Mouse (Mus musculus) granulocyte monocyte progenitor cell, adult 5-6 weeks (primary cell): Measurements from ENCODE around the gene Cenpv. TPM values are rescaled to one million over a fixed set of nuclear protein-coding genes. Genes with fewer than 3 reads are reported as not detected.

Source experiments
- total RNA-seq, 2 experiments: library from RNA; stranded (forward) in 1 of 2; stranded (reverse) in 1 of 2; fragments of 200-712, 200-1000 nt in 1 of 2; fragments of >200 nt in 1 of 2; fragmentation: Nextera tagmentation in 1 of 2; gene quantifications; 2 replicates each; pipeline ENCODE4 v1.2.3; 2014 to 2017

Cenpv gene
- total RNA-seq, 2 experiments from 2014 or later, result 12.8 to 25.2 TPM

Other genes starting within 250 kb of the Cenpv start
- 4.7 and 12.2 TPM in 2 replicates for gene Pigl, start 80.8 kb downstream of the Cenpv start, total RNA-seq (2014; fragmentation: Nextera tagmentation)
- gene Pigl, start 80.8 kb downstream of the Cenpv start, total RNA-seq (2017), result 2.5 and 3.6 TPM in 2 replicates
- gene Ncor1, start 80.7 kb downstream of the Cenpv start, total RNA-seq (2014; fragmentation: Nextera tagmentation), result 289 and 349 TPM in 2 replicates
- gene Ncor1, start 80.7 kb downstream of the Cenpv start, total RNA-seq (2017), result 267 and 271 TPM in 2 replicates
- gene Ubb, start 11.9 kb upstream of the Cenpv start, total RNA-seq (2014; fragmentation: Nextera tagmentation), result 870 and 954 TPM in 2 replicates
- gene Ubb, start 11.9 kb upstream of the Cenpv start, total RNA-seq (2017), result 1,051 and 1,247 TPM in 2 replicates
- gene Trpv2, start 35.2 kb upstream of the Cenpv start, total RNA-seq (2014; fragmentation: Nextera tagmentation), result 13.8 and 17.5 TPM in 2 replicates
- 9.2 and 10.7 TPM in 2 replicates for gene Trpv2, start 35.2 kb upstream of the Cenpv start, total RNA-seq (2017)
- 5.7 TPM in 2 replicates for gene Lrrc75a, start 109.3 kb upstream of the Cenpv start, total RNA-seq (2014; fragmentation: Nextera tagmentation)
- gene Lrrc75a, start 109.3 kb upstream of the Cenpv start, total RNA-seq (2017), result 3.6 and 5.4 TPM in 2 replicates
- 16.7 and 34.1 TPM in 2 replicates for gene Mmgt2, start 109.4 kb upstream of the Cenpv start, total RNA-seq (2014; fragmentation: Nextera tagmentation)
- 15.9 and 23.7 TPM in 2 replicates for gene Mmgt2, start 109.4 kb upstream of the Cenpv start, total RNA-seq (2017)
- 1.1 and 2.5 TPM in 2 replicates for gene Zfp287, start 192.6 kb upstream of the Cenpv start, total RNA-seq (2014; fragmentation: Nextera tagmentation)
- gene Zfp287, start 192.6 kb upstream of the Cenpv start, total RNA-seq (2017), result 0.56 and 1.9 TPM in 2 replicates
- not detected in 2 replicates for gene Gm10428, start 213.8 kb upstream of the Cenpv start, total RNA-seq (2014; fragmentation: Nextera tagmentation)
- not detected in 2 replicates for gene Gm10428, start 213.8 kb upstream of the Cenpv start, total RNA-seq (2017)